Mouse (Mus musculus): ENCODE results near the gene Spatc1l.

Spatc1l gene

DNA sequence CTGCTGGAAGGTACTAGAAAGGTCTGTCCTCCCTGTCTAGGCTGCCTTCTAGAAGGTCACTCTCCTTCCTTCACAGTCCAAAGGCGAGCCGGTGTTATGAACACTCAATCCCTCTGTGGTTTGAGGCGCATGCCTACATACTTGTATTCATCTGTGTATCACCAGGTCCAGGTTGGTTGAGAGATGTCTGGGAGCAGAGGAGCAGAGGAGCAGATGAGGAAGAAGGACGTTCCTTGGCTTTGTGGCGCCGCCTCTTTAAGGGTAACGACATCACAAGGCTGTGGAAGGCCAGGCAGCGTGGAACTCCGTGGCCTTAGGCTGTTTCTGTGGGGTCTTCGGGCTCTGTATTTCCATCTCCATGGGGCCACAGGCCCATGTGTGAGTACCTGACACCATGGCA, at the start of gene Spatc1l:
TSS of gene Spatc1l (plus strand) at position 301 of the 400 bp plus-strand sequence.
- CTCF ChIA-PET: no interaction called here
- POLR2A ChIA-PET: no interaction called here

DNA sequence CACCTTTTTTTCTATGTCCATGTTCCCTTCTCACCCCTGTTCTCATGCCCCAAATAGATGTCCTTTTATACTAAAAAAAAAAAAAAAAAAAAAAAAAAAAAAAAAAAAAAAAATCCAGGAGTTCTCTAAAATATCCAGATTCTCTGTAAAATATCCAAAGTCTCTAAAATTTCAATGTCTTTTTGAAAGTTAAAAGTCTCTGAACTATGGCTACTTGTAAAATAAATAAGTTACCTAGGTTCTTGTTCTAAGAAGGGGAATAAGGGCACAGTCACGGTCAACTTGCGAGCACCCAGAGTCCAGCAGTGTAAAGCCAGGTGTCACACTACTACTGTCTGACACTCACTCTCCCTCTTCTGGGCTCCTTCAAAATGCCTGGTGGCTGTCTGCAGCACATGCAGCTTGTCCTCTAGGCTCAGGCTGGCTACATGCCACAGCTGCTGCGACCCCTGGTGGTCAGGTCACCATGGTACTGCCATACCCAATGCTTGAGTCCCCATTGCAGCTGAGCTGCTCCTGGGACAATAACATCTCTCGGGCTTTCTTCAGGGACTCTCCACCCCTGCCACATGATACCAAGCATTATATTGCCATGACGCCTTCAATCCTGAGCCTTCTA, 49.0 kb upstream of the Spatc1l start:
- ChIA-PET CTCF (interaction anchor here (0.5 to 2.1 kb wide), 50 partner anchors 8 to 656 kb away, joined by 3 to 18 read pairs (median 4); partner anchors contain the start of genes Lss (in 2 of the 4), 2610028H24Rik (in 1 of the 4), AC141477.1 (in 1 of the 4) and Dip2a (in 1 of the 4)), POLR2A (interaction anchor here (0.6 to 1.6 kb wide), 7 partner anchors 9 to 199 kb away, joined by 3 to 6 read pairs (median 4); partner anchors contain the start of gene Lss (in 1 of the 4))

DNA sequence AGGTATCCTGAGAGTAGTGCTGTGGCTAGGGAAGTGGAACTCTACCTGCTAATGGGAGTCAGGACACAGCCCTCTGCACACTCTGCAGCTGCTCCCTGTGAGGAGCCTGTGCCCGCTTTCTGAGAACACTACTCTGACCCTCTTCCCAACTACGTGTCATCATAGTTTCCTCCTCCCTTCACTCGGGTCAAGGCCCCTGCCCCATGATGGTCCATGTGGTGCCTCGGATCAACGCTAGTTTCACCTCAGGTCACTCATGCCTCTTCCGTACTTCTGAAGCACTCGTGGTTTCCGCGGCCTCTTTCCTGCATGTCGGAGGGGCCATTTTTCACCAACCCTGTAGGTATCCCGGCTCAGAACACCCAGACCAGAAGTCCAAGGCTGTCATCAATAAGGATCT, 31.1 kb upstream of the Spatc1l start:
- ChIA-PET CTCF (interaction anchor here in 2 of 4 experiments (1.0 kb wide), 3 partner anchors 18 to 139 kb away, joined by 3 to 9 read pairs (median 5); no protein-coding TSS in a partner anchor), POLR2A (interaction anchor here in 3 of 4 experiments (0.7 to 1.5 kb wide), 10 partner anchors 17 to 293 kb away, joined by 3 to 5 read pairs (median 3); partner anchors contain the start of genes AC141477.1 (in 1 of the 3) and Prmt2 (in 1 of the 3))

DNA sequence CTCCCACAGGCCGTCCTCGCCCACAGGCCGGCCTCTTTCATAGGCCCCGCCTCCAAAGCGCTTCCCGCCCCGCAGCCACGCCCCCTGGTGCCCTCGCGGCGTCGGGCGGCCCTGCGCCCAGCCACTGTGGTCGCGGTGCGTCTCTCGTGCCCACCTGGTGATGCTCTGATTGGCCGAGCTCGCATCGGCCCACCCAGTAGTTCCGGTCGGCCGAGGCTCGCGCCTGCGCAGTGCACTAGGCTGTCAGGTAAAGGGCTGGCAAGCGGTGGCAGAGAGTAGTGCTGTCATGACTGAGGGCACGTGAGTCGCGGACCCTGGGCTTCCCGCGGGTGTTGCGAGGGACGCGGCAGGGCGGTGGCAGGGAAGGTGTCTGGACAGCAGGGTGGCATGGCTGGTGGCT, 30.7 kb upstream of the Spatc1l start, which contains the start of gene Lss:
TSS of gene Lss (plus strand) at position 214 of the 400 bp plus-strand sequence.
- POLR2A ChIA-PET: interaction anchor here in 3 of 4 experiments (0.7 to 1.6 kb wide), 11 partner anchors 18 to 294 kb away, joined by 3 to 5 read pairs (median 3); partner anchors contain the start of genes AC141477.1 (in 1 of the 3) and Prmt2 (in 1 of the 3)
- CTCF ChIA-PET: interaction anchor here in 3 of 4 experiments (0.5 to 1.0 kb wide), 5 partner anchors 18 to 139 kb away, joined by 3 to 9 read pairs (median 3); partner anchors contain the start of gene AC141477.1 (in 1 of the 3)

DNA sequence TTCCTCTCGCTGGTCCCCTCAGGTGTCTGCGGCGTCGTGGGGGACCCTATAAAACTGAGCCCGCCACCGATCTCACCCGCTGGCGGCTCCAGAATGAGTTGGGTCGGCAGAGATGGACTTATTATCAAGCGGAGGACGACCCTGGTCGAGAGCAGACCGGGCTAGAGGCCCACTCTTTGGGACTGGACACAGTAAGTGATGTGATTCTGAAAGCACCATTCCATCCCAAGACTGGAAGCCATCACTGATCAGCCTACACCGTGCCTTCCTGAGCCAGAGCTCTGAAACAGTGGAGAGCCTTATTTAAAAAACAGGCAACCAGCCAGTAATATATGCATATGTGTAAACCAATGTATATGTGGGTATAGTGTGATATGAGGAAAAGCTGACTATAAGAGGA, 30.2 kb upstream of the Spatc1l start:
- CTCF ChIA-PET: interaction anchor here in 3 of 4 experiments (0.5 to 1.0 kb wide), 5 partner anchors 18 to 140 kb away, joined by 3 to 9 read pairs (median 3); partner anchors contain the start of gene AC141477.1 (in 1 of the 3)

DNA sequence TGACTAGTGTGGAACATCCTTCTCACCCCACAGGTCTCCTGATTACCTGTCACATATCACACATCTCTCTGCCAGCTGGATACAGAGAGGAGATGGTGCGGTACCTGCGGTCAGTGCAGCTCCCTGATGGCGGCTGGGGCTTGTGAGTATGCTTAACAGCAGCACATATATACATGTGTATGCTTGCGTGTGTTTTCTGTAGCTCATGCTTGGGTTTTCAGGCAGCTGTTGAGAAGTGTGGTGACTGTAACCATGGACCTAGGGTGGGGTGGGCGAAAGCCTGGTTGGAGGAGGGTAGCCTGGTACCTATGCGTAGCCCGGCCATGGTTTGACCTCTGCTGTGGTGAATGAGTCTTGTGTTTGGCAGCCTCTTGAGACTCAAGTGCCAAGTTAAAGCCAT, 26.5 kb upstream of the Spatc1l start:
- CTCF ChIA-PET: interaction anchor here in 1 of 4 experiments (1.0 to 1.1 kb wide), 2 partner anchors 15 to 22 kb away, joined by 3 read pairs; no protein-coding TSS in a partner anchor
- POLR2A ChIA-PET: interaction anchor here in 1 of 4 experiments (1.0 to 1.4 kb wide), 3 partner anchors 13 to 107 kb away, joined by 3 read pairs; no protein-coding TSS in a partner anchor

More for the DNA sequence above, 30.2 kb upstream of the Spatc1l start:
- POLR2A ChIA-PET: interaction anchor here in 3 of 4 experiments (0.5 to 1.6 kb wide), 12 partner anchors 10 to 294 kb away, joined by 3 to 5 read pairs (median 4); partner anchors contain the start of genes AC141477.1 (in 1 of the 3) and Prmt2 (in 1 of the 3)

DNA sequence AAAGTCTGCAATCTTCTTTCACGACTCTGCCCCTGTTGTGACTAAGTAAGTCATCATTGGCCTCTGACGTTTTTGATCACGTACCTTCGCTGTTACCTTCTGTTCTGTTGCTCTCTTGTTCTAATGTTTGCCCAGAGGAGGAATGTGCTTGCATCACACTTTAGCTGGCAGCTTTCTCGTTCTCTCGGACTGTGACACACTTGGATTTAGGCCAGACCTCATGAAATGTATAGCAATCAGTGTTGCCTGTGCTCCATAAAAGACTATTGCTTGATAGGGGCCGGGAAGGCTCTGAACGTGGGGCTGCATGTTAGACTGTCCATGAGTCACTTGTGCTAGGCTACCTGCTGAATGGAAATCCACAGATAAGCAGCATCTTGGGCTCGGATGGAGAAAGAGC, 24.5 kb upstream of the Spatc1l start:
- ChIA-PET CTCF (no interaction called here), POLR2A (interaction anchor here in 1 of 4 experiments (1.0 to 1.3 kb wide), 3 partner anchors 13 to 49 kb away, joined by 3 read pairs; no protein-coding TSS in a partner anchor)

DNA sequence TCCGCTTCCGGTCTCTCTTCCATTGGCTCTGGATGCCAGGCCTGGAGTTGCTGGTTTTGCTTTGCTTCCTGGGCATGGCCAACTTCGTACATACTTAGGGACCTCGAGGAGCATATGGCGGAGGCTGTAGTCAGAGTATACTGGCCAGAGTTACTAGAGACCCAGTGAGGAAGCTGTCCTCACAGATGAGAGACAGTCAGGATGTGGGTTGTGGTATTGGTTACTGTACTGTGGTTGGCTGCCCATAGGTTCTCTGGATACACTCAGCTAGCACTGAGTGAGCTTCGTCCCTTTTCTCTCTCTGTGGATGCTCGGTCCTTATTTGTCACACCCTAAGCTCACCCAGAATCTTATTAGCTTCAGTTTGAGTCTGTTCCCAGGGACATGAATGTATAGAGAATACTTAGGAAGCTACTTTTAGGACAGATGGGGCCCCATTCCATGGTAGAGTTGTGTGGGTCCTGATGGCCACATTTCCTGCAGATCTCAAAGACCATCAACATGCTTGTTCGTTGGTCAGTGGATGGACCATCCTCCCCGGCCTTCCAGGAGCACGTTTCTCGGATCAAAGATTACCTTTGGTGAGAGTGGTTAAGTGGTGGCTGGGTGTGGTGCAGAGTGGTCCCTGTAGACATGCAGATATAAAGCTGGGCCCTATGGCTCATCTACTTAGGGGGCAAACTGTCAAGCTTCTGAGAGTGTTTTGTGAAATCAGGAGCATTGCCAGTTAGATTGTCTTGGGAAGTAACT, 20.6 kb upstream of the Spatc1l start:
- ChIA-PET CTCF (interaction anchor here in 2 of 4 experiments (1.2 to 1.3 kb wide), 2 partner anchors 82 to 150 kb away, joined by 3 to 5 read pairs; partner anchors contain the start of gene Col6a2 (in 1 of the 2)), POLR2A (interaction anchor here in 2 of 4 experiments (0.6 to 1.8 kb wide), 6 partner anchors 9 to 215 kb away, joined by 3 to 5 read pairs (median 4); no protein-coding TSS in a partner anchor)

DNA sequence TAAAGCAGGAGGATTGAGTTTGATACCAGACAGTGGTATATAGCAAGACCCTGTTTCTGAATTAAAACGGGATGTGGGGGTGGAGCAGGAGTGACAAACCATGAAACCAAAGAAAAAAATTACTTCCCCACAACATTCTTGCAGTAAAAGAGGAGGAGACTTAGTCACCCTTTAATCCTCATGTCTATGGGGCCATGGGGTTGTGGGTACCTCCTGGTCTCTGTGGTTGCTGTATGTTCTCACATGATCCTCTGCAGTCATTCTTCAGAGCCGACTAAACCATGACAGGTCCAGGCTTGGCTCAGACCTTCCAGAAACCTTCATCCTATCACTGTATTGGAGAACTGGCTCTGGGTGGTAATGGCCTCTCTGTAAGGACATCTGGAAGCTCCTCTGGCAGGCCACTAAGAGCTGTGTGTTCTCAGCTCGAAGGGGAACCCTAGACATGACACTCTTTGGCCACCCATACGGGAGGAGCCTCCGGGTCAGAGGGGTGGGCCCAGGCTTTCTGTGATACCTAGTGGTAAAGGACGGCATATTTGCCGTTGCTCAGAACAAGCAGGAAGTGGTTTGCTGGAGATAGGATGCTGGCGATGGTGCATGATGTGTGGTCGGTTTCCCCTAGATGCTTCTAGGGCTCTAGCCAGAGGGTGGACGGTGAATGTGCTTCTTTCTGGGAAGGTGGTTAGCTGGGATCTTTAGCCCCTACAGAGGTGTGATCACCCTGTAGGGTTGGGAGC, 19.3 kb upstream of the Spatc1l start:
- ChIA-PET CTCF (no interaction called here), POLR2A (interaction anchor here in 2 of 4 experiments (0.6 to 1.8 kb wide), 3 partner anchors 11 to 116 kb away, joined by 3 to 4 read pairs (median 3); no protein-coding TSS in a partner anchor)

DNA sequence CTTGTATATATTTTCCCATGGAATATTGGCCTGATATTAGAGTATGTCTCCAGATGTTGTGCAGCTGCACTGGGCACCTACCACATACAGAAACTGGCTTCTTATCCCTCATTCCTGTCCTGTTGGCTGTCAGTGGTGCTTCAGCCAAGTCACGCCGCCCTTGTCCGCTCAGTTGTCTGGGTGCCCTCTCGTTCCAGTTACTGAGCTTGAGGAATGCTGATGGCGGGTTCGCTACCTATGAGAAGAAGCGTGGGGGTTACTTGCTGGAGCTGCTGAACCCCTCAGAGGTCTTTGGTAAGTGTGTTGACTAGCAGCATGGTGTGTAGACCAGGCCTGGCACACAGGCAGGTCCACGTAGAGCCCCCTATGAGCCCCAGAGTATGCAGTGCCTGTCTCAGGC, 15.5 kb upstream of the Spatc1l start:
- CTCF ChIA-PET: interaction anchor here in 1 of 4 experiments (1.3 kb wide), 1 partner anchor 155 kb away, joined by 3 read pairs; no protein-coding TSS in a partner anchor
- POLR2A ChIA-PET: interaction anchor here in 1 of 4 experiments (0.5 kb wide), 1 partner anchor 1639 kb away, joined by 3 read pairs; no protein-coding TSS in a partner anchor

DNA sequence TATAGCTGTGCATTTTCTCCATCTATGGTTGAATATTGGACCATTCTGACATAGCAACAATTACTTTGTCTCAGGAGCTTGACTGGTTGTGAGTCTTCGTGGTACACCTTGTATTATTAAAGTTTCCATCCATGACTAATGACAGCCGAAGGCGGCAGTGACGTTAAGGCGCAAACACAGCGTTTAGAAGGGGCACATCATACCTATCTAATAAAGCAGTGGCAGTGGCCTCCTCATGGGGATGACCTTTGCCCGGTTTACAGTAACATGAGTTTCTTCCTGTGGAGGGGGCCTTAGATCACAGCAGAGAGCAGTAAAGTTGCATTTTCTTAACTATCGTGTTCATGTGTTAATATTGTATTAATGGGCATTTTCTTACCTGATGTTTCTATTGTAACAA, 13.9 kb upstream of the Spatc1l start:
- CTCF ChIA-PET: no interaction called here
- POLR2A ChIA-PET: interaction anchor here in 2 of 4 experiments (0.5 to 1.9 kb wide), 4 partner anchors 9 to 32 kb away, joined by 3 to 6 read pairs (median 4); no protein-coding TSS in a partner anchor

DNA sequence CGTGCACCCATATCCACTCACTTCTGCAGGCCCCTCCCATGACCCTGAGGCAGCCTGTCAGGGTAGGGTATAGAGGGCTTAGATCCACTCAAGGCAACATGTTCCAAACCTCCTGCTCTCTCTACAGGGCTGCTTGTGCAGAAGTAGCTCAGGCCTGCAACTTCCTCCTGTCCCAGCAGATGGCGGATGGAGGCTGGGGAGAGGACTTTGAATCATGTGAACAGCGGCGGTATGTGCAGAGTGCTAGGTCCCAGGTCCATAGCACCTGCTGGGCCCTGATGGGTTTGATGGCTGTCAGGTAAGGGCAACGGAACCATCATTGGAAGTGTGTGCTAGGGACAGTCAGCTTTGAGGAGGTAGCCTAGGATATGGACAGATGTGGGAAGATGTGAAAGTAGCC, 11.6 kb upstream of the Spatc1l start:
- CTCF ChIA-PET: interaction anchor here in 3 of 4 experiments (0.6 to 2.7 kb wide), 11 partner anchors 16 to 456 kb away, joined by 3 to 18 read pairs (median 3); partner anchors contain the start of gene Col6a1 (in 1 of the 3)
- POLR2A ChIA-PET: interaction anchor here in 3 of 4 experiments (0.5 to 1.0 kb wide), 4 partner anchors 8 to 448 kb away, joined by 3 read pairs; no protein-coding TSS in a partner anchor

DNA sequence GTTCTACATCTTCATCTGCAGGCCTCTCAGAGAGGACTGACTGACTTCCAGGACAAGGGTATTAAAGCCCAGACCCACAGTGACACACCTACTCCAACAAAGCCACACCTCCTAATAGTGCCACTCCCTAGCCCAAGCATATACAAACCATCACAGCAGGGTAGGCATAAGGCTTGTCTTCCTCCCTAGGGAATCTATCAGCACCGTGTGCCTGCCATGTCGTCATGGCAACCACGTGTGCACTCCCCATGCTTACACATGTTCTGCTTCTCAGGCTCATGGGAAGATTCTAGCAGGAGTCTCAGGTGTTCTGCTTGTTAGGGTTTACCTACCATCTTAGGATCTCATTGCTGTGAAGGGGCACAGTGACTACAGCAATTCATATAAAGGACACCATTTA, 10.5 kb upstream of the Spatc1l start:
- CTCF ChIA-PET: interaction anchor here in 2 of 4 experiments (0.6 to 1.5 kb wide), 3 partner anchors 176 to 187 kb away, joined by 3 to 5 read pairs (median 4); no protein-coding TSS in a partner anchor
- POLR2A ChIA-PET: interaction anchor here in 1 of 4 experiments (0.9 to 1.4 kb wide), 4 partner anchors 11 to 182 kb away, joined by 3 to 4 read pairs (median 3); no protein-coding TSS in a partner anchor

DNA sequence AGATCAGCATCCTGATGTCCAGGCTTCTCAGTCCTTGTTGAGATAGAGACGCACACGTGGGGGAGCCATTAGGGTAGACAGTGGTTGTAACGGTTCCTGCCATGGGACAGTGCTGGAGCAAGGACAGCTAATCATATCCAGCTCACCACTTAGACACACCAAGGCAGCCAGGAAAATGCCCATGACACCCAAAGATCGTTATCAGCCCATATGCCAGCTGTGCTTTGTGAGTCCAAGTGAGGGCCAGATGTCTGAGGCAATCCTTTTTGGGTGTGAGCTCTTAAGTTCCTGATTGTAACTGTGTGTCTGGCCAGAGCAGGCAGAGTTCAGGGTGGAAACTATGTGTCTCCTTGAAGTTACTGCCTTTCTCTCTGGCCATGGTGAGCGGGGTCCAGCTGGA, 8.0 kb upstream of the Spatc1l start:
- ChIA-PET POLR2A (interaction anchor here in 2 of 4 experiments (1.5 to 1.8 kb wide), 2 partner anchors 16 kb away, joined by 3 to 4 read pairs; no protein-coding TSS in a partner anchor), CTCF (no interaction called here)

DNA sequence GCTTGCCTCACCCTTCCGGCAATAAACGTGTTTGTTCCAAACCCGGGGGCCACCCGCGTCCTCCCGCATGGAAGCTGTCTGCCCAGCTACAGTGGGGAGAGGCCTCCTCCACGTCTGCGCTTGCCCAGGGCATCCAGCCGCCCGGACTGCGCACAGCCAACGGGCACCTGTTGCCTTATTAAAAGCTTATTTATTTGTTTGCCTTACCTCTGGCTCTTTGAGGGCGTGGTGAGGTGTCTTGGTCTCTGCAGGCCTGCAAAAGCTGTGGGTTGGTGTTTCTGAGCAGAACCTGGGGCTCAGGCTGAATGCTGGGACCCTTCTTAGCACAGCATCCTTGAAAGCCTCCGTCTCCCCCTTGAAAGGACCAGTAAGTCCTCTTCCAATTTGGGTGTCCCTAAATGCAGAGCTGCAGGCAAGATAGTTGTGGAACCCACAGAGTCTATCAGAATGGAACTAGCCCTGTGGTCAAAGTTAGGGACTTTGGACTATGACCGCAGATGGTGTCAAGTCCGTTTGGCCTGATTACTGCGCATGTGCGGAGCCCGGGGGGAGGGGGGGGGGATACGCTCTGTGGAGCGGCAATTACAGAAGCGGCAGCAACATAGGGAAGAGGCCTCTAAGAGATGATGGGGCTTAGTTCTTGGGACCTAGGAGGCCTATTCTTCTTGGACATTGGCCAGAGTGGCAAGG, 8.1 kb downstream of the Spatc1l start:
- ChIA-PET POLR2A (interaction anchor here in 2 of 4 experiments (0.6 to 1.9 kb wide), 9 partner anchors 15 to 163 kb away, joined by 3 to 4 read pairs (median 3); partner anchors contain the start of gene Lss (in 1 of the 2)), CTCF (interaction anchor here in 3 of 4 experiments (0.7 to 1.5 kb wide), 4 partner anchors 158 to 179 kb away, joined by 3 to 7 read pairs (median 3); no protein-coding TSS in a partner anchor)

DNA sequence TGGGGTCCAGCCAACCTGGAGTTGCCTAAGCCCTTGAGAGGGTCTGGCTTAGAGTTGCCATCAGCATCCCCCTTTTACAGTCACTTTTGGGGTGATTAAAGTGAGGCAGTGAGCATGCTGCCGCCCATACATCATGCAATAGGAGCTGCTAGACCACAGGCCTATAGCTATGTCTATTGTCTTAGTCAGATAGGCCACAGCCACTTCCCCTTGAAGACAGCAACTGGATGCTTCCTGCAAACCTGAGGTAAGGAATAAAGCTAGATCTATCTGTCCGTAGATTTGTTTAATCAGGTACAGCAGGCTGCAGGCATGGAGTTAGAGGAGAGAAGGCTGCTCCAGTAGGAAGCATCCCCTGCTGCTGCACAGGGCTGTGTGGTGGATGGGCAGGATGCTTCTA, 9.0 kb downstream of the Spatc1l start:
- POLR2A ChIA-PET: interaction anchor here in 2 of 4 experiments (0.6 to 1.6 kb wide), 4 partner anchors 8 to 108 kb away, joined by 3 to 4 read pairs (median 3); partner anchors contain the start of gene Lss (in 1 of the 2)
- CTCF ChIA-PET: no interaction called here

DNA sequence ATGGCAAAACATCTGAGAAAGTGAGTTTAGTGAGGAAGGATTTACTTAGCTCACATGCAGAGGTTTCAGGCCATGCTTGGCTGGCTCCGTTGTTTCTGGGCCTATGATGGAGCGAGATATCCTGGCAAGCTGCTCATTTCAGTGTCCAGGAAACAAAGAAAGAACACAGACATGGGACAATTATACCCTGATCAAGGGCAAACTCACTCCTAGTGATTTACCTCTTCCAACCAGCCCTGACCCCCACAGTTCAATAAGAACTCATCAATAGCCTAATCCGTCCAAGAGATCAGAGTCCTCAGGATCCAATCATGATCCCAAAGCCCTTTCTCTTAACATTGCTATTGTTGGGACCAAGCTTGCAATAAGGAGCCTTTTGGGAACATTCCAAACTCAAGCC, 10.1 kb downstream of the Spatc1l start:
- POLR2A ChIA-PET: no interaction called here

More for the DNA sequence above, 10.1 kb downstream of the Spatc1l start:
- CTCF ChIA-PET: no interaction called here
